Mouse (Mus musculus) embryonic facial prominence, embryonic 11.5 days (tissue): ENCODE measurements around the gene Fam126a. TPM values are rescaled to one million over a fixed set of nuclear protein-coding genes. Genes with fewer than 3 reads are reported as not detected.

Experiments used
- ATAC-seq: fragments of 200-750 bp; cut with Nextera tagmentation; replicated peaks from 2 replicates; pipeline ENCODE4 v1.8.0; 2017; ENCODE audit warnings: low read depth; ENCODE audit not compliant: insufficient number of reproducible peaks, low FRiP score, low TSS enrichment
- DNase-seq: peaks from one replicate; pipeline ENCODE4 v3.0.0-alpha.2; 2015; ENCODE audit warnings: low spot score
- H3K27ac ChIP-seq: fragments of 300-500 bp; sonication (generic); replicated peaks from 2 replicates; pipeline ENCODE4 v1.5.1; 2014; ENCODE audit warnings: mild to moderate bottlenecking, low read depth, low read length, control low read depth
- H3K27me3 ChIP-seq: fragments of 300-500 bp; sonication (generic); 2 replicates; pipeline ENCODE4 v1.6.1; 2014; ENCODE audit warnings: mild to moderate bottlenecking, low read length, moderate library complexity, mixed read lengths; ENCODE audit not compliant: control insufficient read depth, insufficient read depth
- H3K36me3 ChIP-seq: fragments of 300-500 bp; sonication (generic); replicated peaks from 2 replicates; pipeline ENCODE4 v1.6.1; 2014; ENCODE audit warnings: low read depth, mild to moderate bottlenecking, low read length, moderate library complexity, mixed read lengths; ENCODE audit not compliant: control insufficient read depth, insufficient read depth
- H3K4me1 ChIP-seq: fragments of 300-500 bp; sonication (generic); 2 replicates; pipeline ENCODE4 v1.6.1; 2014; ENCODE audit warnings: low read length, mixed read lengths; ENCODE audit not compliant: control insufficient read depth, insufficient read depth
- H3K4me2 ChIP-seq: fragments of 300-500 bp; sonication (generic); 2 replicates; pipeline ENCODE4 v1.6.1; 2014; ENCODE audit warnings: low read depth, mild to moderate bottlenecking, control low read depth, low read length, moderate library complexity
- H3K4me3 ChIP-seq: fragments of 300-500 bp; sonication (generic); 2 replicates; pipeline ENCODE4 v1.5.1; 2014; ENCODE audit warnings: low read depth, low read length, control low read depth
- H3K9ac ChIP-seq: fragments of 300-500 bp; sonication (generic); replicated peaks from 2 replicates; pipeline ENCODE4 v1.6.1; 2014; ENCODE audit warnings: mild to moderate bottlenecking, control low read depth, low read length
- H3K9me3 ChIP-seq: fragments of 300-500 bp; sonication (generic); replicated peaks from 2 replicates; pipeline ENCODE4 v1.6.1; 2016; ENCODE audit warnings: mild to moderate bottlenecking, low read length, inconsistent platforms, mixed read lengths; ENCODE audit not compliant: control insufficient read depth
- WGBS: fragments of 180-500 bp; shearing (Covaris S2); extraction: QIAGEN DNeasy Blood & Tissue Kit; methylation state at CpG from one replicate; pipeline ENCODE4 v1.1.7; 2014; 5-methylcytosine and 5-hydroxymethylcytosine counted together
- polyA plus RNA-seq: library from polyadenylated mRNA; unstranded; fragments of >200 nt; fragmentation: Nextera tagmentation; extraction: Ambion mirVana; gene quantifications from 2 replicates; pipeline ENCODE4 v1.2.1, GENCODE M21; 2014

Gene Fam126a
- polyA plus RNA-seq, 1 experiment from 2014 or later, result 35.6 TPM

DNA sequence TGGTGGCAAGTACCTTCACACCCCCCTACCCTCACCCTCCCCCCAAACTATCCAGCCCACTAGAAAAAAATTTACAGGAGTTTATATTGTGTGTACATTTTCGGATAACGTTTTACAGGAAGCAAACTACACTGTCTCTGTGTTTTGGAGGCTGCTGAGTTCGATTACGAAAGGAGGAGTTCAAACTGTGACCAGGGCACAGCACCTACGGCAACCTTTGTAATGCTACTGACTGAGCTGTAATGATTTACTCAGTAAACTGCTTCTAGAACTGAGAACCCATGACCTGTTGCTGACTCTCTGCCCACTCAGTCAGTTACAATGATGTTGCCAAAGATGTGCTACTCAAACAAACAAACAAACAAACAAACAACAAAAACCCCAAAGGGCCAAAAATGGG is 34.5 kb downstream of the Fam126a start:
- no peak overlapping the region for H3K4me2 ChIP-seq
- WGBS, result 83% methylated on average over 5 of the region's 5 CpGs
- H3K27ac ChIP-seq, result no peak overlapping the region
- H3K27me3 ChIP-seq, result no peaks in the 10 kb centered on the region
- no peaks in the 10 kb centered on the region for H3K9me3 ChIP-seq
- DNase-seq (no peak), ATAC-seq (no peak)
- no peaks in the 10 kb centered on the region for H3K36me3 ChIP-seq
- no peak overlapping the region for H3K4me3 ChIP-seq
- H3K4me1 ChIP-seq, result no peaks in the 10 kb centered on the region; the same call in none of the 2 replicates
- no peak overlapping the region for H3K9ac ChIP-seq

DNA sequence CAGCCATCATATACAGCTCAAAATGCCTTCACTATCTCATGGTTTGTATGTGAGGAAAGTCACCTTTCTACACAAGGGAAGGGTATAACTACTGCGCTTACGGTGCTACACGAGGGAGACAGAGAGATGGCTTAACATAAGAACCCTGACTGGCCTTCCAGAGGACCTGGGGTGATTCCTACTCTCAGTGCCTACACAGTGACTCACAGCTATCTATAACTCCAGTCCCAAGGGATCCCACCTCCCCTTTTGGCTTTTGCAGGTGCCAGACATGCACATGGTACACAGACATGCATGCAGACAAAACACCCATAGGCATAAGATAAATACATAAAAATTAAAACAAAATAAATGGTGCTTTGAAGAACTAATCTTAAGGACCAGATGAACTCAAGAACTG is 35.6 kb downstream of the Fam126a start:
- 95% methylated on average over 3 of the region's 3 CpGs for WGBS
- H3K27ac ChIP-seq, result no peak overlapping the region

DNA sequence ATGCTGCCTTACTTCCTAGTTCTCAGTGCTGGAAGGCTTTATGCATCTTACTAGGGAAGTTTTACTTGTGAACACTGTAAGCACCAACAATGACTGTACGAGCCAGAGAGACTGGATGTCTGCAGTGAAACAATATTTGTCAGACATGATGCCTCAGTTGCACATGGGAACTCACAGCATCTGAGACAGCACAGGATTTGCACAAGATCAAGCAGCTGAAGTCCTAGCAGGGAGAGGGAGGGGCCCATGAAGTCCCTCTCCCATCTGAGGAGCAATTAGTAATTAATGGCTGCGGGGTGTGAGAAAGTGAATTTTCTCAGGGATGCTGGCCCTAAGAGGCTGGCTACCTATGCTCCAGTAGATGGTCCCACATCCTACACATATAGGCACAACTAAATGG is 36.3 kb downstream of the Fam126a start:
- no peak for ATAC-seq
- Histone ChIP-seq H3K27ac (no peak overlapping the region), H3K36me3 (no peaks in the 10 kb centered on the region), H3K4me3 (no peak overlapping the region), H3K4me1 (no peaks in the 10 kb centered on the region; the same call in none of the 2 replicates), H3K4me2 (no peak overlapping the region), H3K27me3 (no peaks in the 10 kb centered on the region), H3K9ac (no peak overlapping the region), H3K9me3 (no peaks in the 10 kb centered on the region)
- WGBS, result 82% methylated on average over 2 of the region's 2 CpGs
- no peak for DNase-seq

More for the DNA sequence above, 35.6 kb downstream of the Fam126a start:
- no peak for ATAC-seq
- Histone ChIP-seq H3K27me3 (no peaks in the 10 kb centered on the region), H3K9ac (no peak overlapping the region), H3K9me3 (no peaks in the 10 kb centered on the region), H3K4me2 (no peak overlapping the region), H3K4me1 (no peaks in the 10 kb centered on the region; the same call in none of the 2 replicates), H3K4me3 (no peak overlapping the region), H3K36me3 (no peaks in the 10 kb centered on the region)
- no peak for DNase-seq

DNA sequence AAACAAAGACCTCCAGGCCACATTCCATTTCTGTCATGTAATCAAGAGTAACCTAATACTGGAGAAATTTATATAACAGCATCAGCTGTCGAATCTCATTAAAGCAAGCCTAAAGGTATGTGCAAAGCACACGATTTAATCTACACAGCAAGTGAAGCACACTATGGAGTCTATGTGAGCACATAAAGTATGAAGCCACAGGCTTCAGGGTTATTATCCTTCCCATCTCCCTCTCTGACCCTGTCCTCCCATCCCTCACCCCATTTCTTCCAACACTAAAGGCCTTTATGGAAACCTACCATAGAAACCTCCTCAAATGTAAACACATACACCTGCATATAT is 37.0 kb downstream of the Fam126a start:
- Histone ChIP-seq H3K4me2 (no peak overlapping the region), H3K4me1 (no peaks in the 10 kb centered on the region; the same call in none of the 2 replicates), H3K9me3 (no peaks in the 10 kb centered on the region), H3K36me3 (no peaks in the 10 kb centered on the region), H3K27ac (peak overlapping the region; percentile 59; the same call in 1 of the 2 replicates), H3K9ac (no peak overlapping the region), H3K27me3 (no peaks in the 10 kb centered on the region), H3K4me3 (no peak overlapping the region)
- 29% methylated on average over 2 of the region's 2 CpGs for WGBS
- ATAC-seq (0 out of 2 replicates have a peak, but pooled peaks have one; percentile 48), DNase-seq (no peak)

DNA sequence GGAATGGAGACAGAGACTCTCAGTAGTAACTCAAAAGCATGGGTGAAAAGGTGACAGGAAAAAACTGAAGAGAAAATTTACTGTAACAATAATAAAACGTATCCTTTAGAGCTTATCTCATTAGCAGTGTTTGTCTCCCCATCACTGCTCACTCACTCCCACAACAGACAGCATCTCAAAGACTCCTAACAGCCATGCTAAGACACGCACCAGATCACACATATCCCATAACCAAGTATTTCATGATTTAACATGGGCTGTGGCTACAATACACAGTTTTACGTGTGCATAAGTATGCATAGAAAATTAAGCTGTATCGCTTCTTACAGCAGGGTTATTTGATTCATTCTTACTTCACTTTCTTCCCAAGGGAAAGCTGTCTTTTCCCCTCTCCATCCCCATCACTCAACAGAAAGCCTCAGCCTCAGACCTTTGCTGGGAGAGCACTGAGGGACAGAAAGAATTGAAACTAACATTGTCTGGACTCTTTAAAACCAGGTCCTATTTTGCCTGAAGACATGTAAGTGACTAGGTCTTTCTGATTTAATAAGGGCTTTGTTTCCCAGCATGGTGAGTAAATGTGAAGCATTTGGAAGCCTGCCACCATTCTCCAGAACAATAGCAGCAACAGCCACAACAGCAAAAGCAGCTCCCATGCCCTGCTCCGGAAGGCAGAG is 37.5 kb downstream of the Fam126a start:
- peak overlapping the region; percentile 59; the same call in 1 of the 2 replicates for H3K27ac ChIP-seq
- WGBS, result 52% methylated on average over 5 of the region's 5 CpGs
- no peak overlapping the region for H3K4me2 ChIP-seq
- peak; percentile 59 for DNase-seq
- no peaks in the 10 kb centered on the region for H3K9me3 ChIP-seq
- H3K4me1 ChIP-seq, result no peaks in the 10 kb centered on the region; the same call in none of the 2 replicates
- no peaks in the 10 kb centered on the region for H3K27me3 ChIP-seq
- peak; percentile 70; the same call in 1 of the 2 replicates for ATAC-seq
- H3K9ac ChIP-seq, result 0 out of 2 replicates have a peak overlapping the region, but pooled peaks have one; percentile 25
- no peaks in the 10 kb centered on the region for H3K36me3 ChIP-seq
- H3K4me3 ChIP-seq, result no peak overlapping the region

DNA sequence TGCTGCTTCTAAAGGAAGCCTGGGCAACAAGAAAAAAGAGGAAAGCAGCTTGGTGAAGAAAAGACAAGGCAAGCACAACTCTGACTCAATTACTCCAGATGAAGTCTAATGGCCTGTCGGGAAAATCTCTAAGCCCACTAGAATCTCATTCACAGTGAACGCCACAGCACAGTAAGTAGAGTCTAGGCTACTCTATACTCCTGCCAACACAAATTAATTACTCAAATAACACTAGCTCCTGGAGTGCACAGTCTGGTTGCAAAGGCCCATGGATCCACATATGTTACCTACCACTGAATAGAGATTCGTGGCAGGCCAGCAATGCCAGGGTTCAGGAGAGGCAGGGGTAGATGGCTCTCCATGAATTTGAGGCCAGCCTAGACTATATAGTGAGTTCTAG is 40.5 kb downstream of the Fam126a start:
- Histone ChIP-seq H3K9ac (no peak overlapping the region), H3K27me3 (no peaks in the 10 kb centered on the region), H3K4me1 (no peaks in the 10 kb centered on the region; the same call in none of the 2 replicates), H3K27ac (no peak overlapping the region), H3K9me3 (no peaks in the 10 kb centered on the region), H3K4me3 (no peak overlapping the region), H3K36me3 (no peaks in the 10 kb centered on the region), H3K4me2 (no peak overlapping the region)
- DNase-seq, result no peak
- ATAC-seq, result no peak
- WGBS, result 86% methylated on average over 3 of the region's 3 CpGs

DNA sequence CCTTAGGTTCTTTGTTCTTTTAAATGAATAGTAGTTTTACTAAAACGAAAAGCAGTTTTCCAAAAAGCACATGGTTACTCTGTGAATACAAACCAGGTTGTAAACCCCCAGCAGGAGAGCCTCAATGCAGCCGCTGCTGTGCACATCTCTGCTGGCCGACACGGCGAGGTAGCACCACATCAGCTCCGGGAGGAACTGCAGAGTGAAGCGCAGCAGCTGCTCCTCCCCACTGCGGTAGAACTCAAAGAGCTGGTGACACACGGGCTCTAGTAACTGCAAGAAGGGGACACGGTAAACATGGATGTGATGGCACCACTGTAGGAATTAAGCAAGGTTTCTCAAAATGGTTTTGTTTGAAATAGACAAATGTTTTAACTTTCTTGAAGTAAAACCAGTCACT is 42.7 kb downstream of the Fam126a start:
- no peak for DNase-seq
- H3K9ac ChIP-seq, result no peak overlapping the region
- ATAC-seq, result no peak
- no peak overlapping the region for H3K4me3 ChIP-seq
- no peak overlapping the region for H3K27ac ChIP-seq
- H3K4me2 ChIP-seq, result no peak overlapping the region
- H3K9me3 ChIP-seq, result no peaks in the 10 kb centered on the region
- H3K27me3 ChIP-seq, result no peaks in the 10 kb centered on the region
- no peaks in the 10 kb centered on the region for H3K36me3 ChIP-seq
- H3K4me1 ChIP-seq, result no peaks in the 10 kb centered on the region
- 79% methylated on average over 10 of the region's 10 CpGs for WGBS

DNA sequence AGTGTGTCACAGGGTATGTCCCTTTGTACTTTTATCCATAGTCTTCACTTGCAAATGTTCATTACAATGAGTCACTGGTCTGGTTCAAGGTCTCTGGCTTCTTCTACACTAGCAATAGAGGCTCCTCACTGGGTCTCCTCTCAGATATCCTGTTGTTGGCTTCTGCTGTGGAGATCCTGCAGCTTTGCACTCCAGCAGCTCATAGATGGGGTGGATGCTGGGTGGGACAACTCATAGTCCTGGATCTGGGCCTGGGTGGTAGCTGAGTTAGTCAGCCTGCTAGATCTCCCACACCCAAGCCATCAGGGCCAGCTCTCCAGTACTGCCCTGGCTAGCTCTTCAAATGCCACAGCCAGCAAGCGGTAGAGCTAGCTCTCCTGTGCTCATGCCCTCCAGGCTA is 48.4 kb downstream of the Fam126a start:
- H3K36me3 ChIP-seq, result no peaks in the 10 kb centered on the region
- WGBS, result 100% methylated on average over 1 of the region's 1 CpGs

More for the DNA sequence above, 48.4 kb downstream of the Fam126a start:
- Histone ChIP-seq H3K4me3 (no peak overlapping the region), H3K9ac (no peak overlapping the region), H3K27ac (no peak overlapping the region), H3K4me1 (no peaks in the 10 kb centered on the region), H3K4me2 (no peak overlapping the region), H3K9me3 (no peaks in the 10 kb centered on the region), H3K27me3 (no peaks in the 10 kb centered on the region)
- no peak for ATAC-seq
- no peak for DNase-seq
